Mouse (Mus musculus) hindlimb bud, embryonic 11.5 days (tissue): ENCODE results near the gene Gpr119.
A peak's percentile ranks its signal among the peaks of the same experiment; 100 is the strongest.

Experiments
- DNase-seq: peaks from one replicate; pipeline ENCODE4 v3.0.0-alpha.2; 2012; ENCODE audit warnings: low read depth, low spot score; ENCODE audit errors: extremely low spot score

Gpr119 gene

DNA sequence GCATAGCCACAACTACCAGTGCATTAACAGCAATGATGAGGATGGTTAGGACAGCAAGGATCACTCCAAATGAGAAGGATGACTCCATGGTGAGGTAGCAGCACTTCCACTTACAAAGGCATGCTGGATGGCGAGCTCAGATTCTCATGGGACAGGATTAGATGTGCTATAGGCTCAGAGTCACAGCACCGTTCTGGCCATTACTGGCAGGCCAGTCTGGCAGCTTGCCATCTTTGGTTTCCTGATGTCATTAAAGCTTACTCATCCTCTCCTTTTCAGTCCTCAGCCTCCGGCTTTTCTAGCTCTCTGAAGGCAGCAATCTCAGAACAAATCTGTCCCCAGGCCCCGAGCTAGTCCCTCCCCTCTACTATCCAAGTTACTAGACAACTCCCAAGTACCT, at the start of gene Gpr119:
Gpr119 (minus strand) TSS at position 308 of the 400 bp plus-strand sequence.
- DNase-seq: no peak

GRCm38 (mm10) chrX:48712846-48713245, 38.6 kb upstream of the Gpr119 start:
- no peak for DNase-seq

GRCm38 (mm10) chrX:48709701-48710100, 35.4 kb upstream of the Gpr119 start:
- DNase-seq: no peak

GRCm38 (mm10) chrX:48694864-48695371, 20.6 kb upstream of the Gpr119 start, which contains the start of gene Rbmx2:
Gene Rbmx2 (plus strand): TSS chrX:48695004.
- peak; percentile 78 for DNase-seq

DNA sequence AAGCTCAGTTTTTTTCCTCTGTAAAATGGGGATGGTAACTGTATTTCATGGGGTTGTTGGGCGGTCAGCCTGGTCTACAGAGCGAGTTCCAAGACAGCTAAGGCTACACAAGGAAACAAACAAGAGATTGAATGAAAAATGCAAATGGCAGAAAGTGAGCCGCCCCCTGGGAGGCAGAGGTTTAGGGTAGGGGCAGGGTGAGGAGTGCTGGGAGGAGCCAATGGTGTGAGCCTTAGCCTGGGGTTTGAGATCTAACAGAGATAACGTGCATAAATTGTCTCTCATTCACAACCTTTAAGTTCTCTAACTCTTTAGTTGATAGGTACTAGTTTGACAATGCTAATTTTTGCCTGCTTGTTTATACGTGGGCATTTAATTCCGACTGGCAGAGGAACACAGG, 20.2 kb upstream of the Gpr119 start:
- DNase-seq: no peak

- DNase-seq: no peak
Observed at GRCm38 (mm10) chrX:48683857-48684256, 9.6 kb upstream of the Gpr119 start.

DNA sequence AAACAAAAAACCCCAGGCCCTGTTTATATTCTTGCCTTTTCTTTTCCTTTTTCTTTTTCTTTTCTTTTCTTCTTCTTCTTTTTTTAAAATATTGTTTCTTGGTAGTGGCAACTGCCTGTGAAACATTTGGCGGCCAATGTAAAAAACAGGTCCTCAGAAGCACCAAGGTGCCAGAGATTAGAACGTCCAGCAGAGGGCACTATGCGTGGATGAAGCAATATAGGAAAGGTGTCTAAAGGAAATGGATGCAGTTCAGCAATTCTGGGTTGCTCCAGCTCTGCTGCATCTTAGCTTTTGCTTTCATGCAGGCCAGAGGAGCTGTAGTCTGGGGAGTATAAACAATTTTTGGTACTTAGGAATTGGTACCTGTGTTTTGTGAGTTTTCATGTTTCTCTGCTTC, 9.2 kb upstream of the Gpr119 start:
- DNase-seq: no peak

DNA sequence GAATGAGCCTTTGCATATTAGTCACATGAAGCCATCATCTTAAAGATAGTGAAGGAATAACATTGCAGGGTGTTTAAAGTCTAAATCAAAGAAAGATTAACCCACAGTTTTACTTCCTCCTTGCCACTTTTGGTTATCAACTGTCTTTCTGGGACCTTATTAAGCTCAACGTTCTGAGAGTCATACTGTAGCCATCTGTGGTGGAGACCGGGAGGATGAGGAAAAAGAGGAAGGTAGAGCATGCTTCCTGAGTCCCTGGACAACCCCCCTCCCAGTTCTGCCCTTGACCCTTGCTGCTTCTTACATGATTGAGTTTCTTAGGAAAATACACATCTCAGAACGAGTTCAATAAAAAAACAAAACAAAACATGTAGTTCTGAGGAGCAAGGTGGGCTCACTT, 2.6 kb downstream of the Gpr119 start:
- DNase-seq: no peak

DNA sequence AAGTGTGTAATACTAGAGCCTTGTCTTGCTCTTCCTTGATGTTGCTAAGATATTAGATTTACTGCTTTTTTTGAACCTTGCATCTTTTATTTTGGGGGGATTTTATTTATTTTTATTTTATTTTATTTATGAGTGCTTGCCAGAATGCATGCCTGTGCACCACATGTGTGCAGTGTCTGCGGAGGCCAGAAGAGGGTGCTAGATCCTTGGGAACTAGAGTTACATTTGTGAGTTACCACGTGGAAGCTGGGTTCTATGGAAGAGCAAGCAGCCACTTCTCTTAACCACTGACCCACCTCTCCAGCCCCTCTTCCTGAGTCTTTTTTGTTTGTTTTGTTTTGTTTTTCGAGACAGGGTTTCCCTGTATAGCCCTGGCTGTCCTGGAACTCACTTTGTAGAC, 4.7 kb downstream of the Gpr119 start:
- DNase-seq: no peak

DNA sequence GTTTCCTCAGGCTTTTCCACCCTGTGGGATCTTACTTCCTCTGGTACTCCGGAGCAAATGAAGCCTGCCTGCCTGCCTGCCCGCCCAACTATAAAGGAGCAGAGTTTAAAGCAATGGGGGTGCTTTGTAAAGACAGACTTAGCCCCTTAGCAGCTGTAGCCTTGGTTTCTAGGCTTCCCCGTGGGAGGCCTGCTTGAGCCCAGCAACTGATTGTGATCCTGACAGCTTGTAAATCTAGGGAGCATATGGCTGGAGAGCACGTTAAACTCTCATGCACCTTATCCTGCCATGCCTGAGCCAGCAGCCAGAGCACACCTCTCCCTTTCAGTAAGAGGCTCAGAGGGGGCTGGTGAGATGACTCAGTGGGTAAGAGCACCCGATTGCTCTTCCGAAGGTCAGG, 7.5 kb downstream of the Gpr119 start:
- no peak for DNase-seq

DNA sequence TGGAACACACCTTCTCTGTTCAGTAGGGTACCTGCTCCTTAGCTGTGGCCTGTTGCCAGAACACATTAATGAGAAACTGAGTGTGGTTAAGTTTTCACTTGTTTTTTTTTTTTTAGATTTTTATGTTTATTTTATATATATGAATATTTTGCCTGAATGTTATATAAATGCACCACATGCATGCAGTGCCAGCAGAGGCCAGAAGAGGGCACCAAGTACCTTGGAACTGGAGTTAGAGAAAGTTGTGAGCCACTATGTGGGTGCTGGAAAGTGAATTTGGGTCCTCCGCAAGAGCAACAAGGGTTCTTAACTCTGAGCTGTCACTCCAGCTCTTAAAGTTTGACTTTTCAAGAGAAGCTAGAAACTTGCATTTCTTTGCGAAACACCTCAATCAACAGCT, 30.2 kb downstream of the Gpr119 start:
- DNase-seq: no peak

DNA sequence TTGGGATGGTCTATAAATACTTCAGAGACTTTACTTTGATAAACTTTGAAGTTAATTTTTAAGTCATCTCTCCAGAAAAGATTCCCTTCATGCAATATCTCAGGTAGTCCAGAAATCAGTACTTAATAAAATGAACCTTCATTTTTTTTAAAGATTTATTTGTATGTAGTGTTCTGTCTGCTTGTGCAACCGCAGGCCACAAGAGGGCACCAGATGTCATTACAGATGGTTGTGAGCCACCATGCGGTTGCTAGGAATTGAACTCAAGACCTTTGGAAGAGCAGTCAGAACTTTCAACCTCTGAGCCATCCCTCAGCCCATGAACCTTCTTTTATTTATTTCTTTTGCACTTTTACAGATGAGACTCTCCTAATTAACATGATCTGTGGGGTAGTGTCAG, 37.2 kb downstream of the Gpr119 start:
- DNase-seq: no peak

DNA sequence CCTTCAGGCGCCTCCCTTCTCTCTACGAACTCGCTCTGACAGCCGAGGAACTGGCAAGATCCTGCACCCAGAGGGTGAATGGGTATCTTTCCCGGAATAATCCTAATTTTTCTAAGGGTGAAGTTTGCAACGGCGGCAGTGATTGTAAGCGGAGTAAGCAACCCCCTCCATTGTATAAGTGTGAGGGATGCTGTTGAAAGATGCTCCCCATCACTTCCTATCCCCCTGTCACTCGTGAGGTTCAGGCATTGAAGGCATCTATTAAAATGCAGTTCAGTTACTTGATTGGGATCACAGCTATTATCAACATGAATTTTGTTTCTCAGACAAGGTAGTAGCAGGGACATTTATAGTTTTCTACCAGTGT, 50.2 kb downstream of the Gpr119 start:
- no peak for DNase-seq

DNA sequence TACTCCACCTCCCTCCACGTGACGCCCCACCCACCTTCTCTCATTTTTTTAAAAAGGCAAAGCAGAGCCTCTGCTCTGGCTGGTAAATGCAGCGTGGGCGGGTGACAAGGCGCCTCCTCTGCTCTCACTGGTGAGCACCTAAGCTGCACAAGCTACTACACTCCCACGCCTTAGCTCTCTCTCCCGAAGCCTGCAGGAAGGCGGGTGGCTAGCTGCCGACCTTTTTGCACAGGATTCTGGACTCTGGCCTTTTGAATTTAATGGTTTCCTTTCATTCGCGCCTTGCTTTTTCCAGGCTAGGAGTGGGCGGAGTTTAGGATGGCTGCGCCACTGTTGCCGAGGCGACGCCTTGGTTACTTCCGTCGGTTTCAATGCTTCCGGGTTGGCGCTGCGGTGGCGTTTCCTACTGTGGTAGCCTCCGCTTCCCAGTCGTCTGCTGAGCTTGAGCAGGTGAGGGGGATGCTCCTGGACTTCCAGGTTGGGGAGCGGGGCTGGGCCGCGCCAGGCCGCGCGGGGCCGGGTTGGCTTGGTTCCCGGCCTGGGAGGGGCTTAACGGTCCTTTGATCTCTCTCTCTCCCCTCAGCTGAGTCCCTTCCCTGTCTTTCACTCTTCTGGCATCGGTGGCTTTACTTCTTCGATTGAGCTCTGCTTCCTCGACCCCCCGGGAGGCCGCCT, 50.8 kb downstream of the Gpr119 start, which contains the start of gene Slc25a14:
Slc25a14 (plus strand) TSS at position 35 of the 675 bp plus-strand sequence.
- DNase-seq: no peak

DNA sequence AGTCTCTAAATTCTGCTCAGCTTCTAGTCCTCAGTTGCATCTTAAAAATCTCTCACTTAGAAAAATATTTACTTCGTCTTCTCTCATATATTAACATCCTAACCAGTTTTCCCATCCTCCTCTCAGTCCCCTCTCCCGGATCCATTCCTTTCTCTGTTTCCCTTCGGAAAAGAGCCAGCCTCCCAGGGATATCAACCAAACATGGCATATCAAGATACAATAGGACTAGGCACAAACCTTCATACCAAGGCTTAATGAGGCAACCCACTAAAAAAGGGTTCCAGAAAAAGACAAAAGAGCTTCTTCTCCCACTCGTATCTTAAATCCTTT, 51.3 kb downstream of the Gpr119 start:
- no peak for DNase-seq
